Mouse (Mus musculus): ENCODE measurements around the gene Maml2. TPM values are rescaled to one million over a fixed set of nuclear protein-coding genes. Genes with fewer than 3 reads are reported as not detected.

Gene Maml2
- polyA plus RNA-seq, 1 experiment from 2014 or later: 12.9 TPM

- no peak overlapping the region for H3K9ac ChIP-seq
- H3K27ac ChIP-seq (replicated peaks): no peak overlapping the region
- no peak for ATAC-seq (ENCODE audit: low read depth)
- no peak overlapping the region for H3K4me3 ChIP-seq
- no peak overlapping the region for H3K4me2 ChIP-seq
- WGBS: 50% methylated on average over 6 of the region's 6 CpGs
- no peaks in the 10 kb centered on the region for H3K9me3 ChIP-seq
- H3K27me3 ChIP-seq: no peaks in the 10 kb centered on the region
- H3K36me3 ChIP-seq: no peaks in the 10 kb centered on the region
- peaks cover 14% of the 10 kb centered on the region; the same call in 1 of the 2 replicates for H3K4me1 ChIP-seq (replicated peaks)
These were observed 209.4 kb downstream of the Maml2 start for GRCm38 (mm10) chr9:13506956-13507821.

DNA sequence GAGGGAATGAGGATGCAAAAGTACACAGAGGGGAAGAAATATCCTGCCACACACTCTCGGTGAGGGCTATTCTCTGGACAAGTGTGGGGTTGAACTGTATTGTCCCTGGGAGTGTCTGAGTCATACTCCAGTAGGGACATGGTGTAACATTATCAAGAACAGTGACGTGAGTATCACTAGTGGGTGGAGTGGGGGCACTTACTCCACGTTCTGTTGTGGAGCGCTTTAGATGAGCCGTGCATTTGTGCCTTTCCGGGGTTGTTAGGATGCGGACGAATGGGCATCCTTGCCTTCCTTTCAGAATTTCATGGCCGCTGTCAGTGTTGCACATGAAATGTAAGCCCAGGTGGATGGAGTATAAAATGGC is 210.0 kb downstream of the Maml2 start:
- Histone ChIP-seq H3K36me3 (no peaks in the 10 kb centered on the region), H3K4me1 (replicated peaks) (peaks cover 14% of the 10 kb centered on the region; the same call in 1 of the 2 replicates), H3K27me3 (no peaks in the 10 kb centered on the region), H3K9ac (no peak overlapping the region), H3K4me2 (no peak overlapping the region), H3K27ac (replicated peaks) (no peak overlapping the region), H3K9me3 (no peaks in the 10 kb centered on the region), H3K4me3 (no peak overlapping the region)
- ATAC-seq (ENCODE audit: low read depth): no peak
- WGBS: 89% methylated on average over 9 of the region's 9 CpGs

DNA sequence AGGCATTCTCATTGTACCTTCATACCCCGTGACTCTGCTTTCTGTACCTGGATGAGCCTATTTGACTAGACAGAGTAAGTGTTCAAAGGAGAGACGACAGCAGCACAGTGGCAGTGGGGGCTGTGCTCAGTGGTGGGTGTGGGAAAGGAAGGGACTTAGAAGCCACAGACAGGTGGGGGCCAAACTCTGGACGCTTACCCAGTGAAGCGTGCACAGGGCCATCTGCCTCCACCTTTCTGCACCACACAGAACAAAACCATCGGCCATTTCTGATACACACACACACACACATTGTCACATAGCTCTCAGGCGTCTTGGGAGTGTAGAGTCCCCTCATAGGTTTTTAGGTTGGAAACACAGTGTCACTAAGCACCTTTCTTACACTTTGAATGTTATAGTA is 212.0 kb downstream of the Maml2 start:
- H3K9me3 ChIP-seq: no peaks in the 10 kb centered on the region
- H3K36me3 ChIP-seq: no peaks in the 10 kb centered on the region
- no peak overlapping the region for H3K27ac ChIP-seq (replicated peaks)
- H3K4me2 ChIP-seq: no peak overlapping the region
- H3K9ac ChIP-seq: no peak overlapping the region
- H3K4me1 ChIP-seq (replicated peaks): peaks cover 14% of the 10 kb centered on the region; the same call in 1 of the 2 replicates
- H3K27me3 ChIP-seq: no peaks in the 10 kb centered on the region
- ATAC-seq (ENCODE audit: low read depth): no peak
- WGBS: 78% methylated on average over 6 of the region's 6 CpGs
- H3K4me3 ChIP-seq: no peak overlapping the region

DNA sequence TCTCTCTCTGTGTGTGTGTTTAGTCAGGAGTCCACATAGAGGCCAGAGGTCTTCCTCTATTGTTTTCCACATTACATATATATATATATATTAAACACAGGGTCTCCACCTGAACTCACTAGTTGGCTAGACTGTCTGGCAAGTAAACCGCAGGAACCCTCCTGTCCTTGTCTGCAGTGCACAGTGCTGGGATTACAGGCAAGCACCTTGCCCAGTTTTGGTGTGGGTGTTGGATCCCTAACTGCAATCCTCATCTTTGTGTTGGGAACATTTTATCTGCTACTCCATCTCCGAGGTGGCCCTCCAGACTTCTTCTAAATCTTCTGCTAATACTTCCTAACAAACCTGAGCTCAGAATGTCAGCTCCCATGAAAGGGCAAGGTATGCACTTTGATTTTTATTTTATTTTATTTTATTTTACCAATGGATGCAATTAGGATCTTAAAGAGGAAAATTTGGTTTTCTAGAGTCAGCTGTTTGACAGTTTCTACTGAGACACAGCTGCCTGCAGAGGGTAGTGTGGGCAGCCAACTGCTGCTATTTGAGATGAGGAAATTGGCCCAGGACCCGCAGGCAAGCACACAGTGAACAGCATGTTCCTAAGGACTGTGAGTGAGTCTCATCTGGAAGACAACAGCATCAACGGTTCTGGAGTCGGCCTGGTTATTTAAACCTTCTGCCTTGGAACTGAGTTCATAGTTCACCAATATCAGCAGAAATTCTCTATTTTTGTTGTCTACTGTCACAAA is 213.0 kb downstream of the Maml2 start:
- Histone ChIP-seq H3K9ac (no peak overlapping the region), H3K4me2 (no peak overlapping the region)
- 73% methylated on average over 5 of the region's 5 CpGs for WGBS

DNA sequence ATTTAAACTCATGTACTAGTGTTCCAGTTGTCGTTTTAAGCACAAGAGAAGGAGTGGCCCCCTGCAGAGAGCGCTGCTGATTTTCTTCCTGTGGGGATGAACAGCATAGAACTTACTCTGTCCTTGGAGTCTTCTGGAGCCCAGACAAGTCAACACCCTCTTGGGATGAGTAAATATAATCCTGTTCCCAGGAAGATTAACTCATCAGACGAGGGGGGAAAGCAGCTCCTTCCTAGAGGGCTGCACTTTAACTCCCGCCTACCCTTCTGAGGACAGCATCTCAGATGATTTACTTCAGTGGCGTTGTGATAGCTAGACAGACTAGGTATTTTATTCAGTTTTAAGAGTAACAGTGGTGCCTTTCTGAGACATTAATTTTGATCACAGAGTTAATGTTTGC is 215.4 kb downstream of the Maml2 start:
- H3K27me3 ChIP-seq: no peaks in the 10 kb centered on the region
- H3K4me3 ChIP-seq: no peak overlapping the region
- ATAC-seq (ENCODE audit: low read depth): no peak
- H3K9me3 ChIP-seq: no peaks in the 10 kb centered on the region
- H3K4me1 ChIP-seq (replicated peaks): no peaks in the 10 kb centered on the region; the same call in 1 of the 2 replicates
- WGBS: 49% methylated on average over 5 of the region's 5 CpGs
- no peak overlapping the region for H3K27ac ChIP-seq (replicated peaks)
- no peak overlapping the region for H3K9ac ChIP-seq
- H3K36me3 ChIP-seq: no peaks in the 10 kb centered on the region
- no peak overlapping the region for H3K4me2 ChIP-seq

More for the DNA sequence above, 213.0 kb downstream of the Maml2 start:
- Histone ChIP-seq H3K36me3 (no peaks in the 10 kb centered on the region), H3K27me3 (no peaks in the 10 kb centered on the region), H3K27ac (replicated peaks) (no peak overlapping the region), H3K4me3 (no peak overlapping the region), H3K4me1 (replicated peaks) (peaks cover 9% of the 10 kb centered on the region; the same call in 1 of the 2 replicates), H3K9me3 (no peaks in the 10 kb centered on the region)
- ATAC-seq (ENCODE audit: low read depth): no peak

GRCm38 (mm10) chr9:13514435-13514834 is 216.7 kb downstream of the Maml2 start:
- H3K27ac ChIP-seq (replicated peaks): no peak overlapping the region
- H3K4me3 ChIP-seq: no peak overlapping the region
- H3K4me2 ChIP-seq: no peak overlapping the region
- no peaks in the 10 kb centered on the region for H3K27me3 ChIP-seq
- no peak overlapping the region for H3K9ac ChIP-seq
- no peaks in the 10 kb centered on the region; the same call in 1 of the 2 replicates for H3K4me1 ChIP-seq (replicated peaks)
- no peaks in the 10 kb centered on the region for H3K9me3 ChIP-seq
- no peaks in the 10 kb centered on the region for H3K36me3 ChIP-seq
- ATAC-seq (ENCODE audit: low read depth): no peak

- no peak overlapping the region for H3K4me2 ChIP-seq
- H3K27ac ChIP-seq (replicated peaks): no peak overlapping the region
- no peaks in the 10 kb centered on the region for H3K9me3 ChIP-seq
- H3K4me3 ChIP-seq: no peak overlapping the region
- H3K27me3 ChIP-seq: no peaks in the 10 kb centered on the region
- no peaks in the 10 kb centered on the region for H3K36me3 ChIP-seq
- 90% methylated on average over 2 of the region's 2 CpGs for WGBS
- H3K9ac ChIP-seq: no peak overlapping the region
- ATAC-seq (ENCODE audit: low read depth): no peak
- no peaks in the 10 kb centered on the region; the same call in 1 of the 2 replicates for H3K4me1 ChIP-seq (replicated peaks)
These were observed 218.2 kb downstream of the Maml2 start for GRCm38 (mm10) chr9:13515976-13516375.

DNA sequence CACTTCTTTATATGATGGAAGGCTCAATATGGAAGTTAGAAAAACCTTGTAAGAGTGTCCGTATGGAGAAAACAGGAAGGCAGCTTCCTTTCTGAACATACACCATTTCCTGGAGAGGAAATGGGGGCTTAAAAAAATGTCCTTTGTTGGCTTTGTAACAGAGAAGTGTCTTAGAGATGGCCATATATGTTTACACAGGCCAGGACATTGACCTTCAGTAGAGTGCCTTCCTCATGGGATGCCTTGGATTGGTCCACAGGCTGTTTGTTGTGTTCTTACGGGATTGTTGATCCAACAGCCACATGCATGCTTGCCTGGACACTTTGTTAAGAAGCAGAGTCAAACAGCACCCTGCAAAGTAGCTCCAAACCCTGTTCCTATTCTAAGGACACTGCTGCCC is 220.3 kb downstream of the Maml2 start:
- H3K36me3 ChIP-seq: no peaks in the 10 kb centered on the region
- H3K4me3 ChIP-seq: no peak overlapping the region
- no peak overlapping the region for H3K27ac ChIP-seq (replicated peaks)
- H3K27me3 ChIP-seq: no peaks in the 10 kb centered on the region
- no peak overlapping the region for H3K9ac ChIP-seq
- H3K4me1 ChIP-seq (replicated peaks): no peaks in the 10 kb centered on the region; the same call in 1 of the 2 replicates
- no peaks in the 10 kb centered on the region for H3K9me3 ChIP-seq
- no peak for ATAC-seq (ENCODE audit: low read depth)
- 84% methylated on average over 2 of the region's 2 CpGs for WGBS
- H3K4me2 ChIP-seq: no peak overlapping the region

- Histone ChIP-seq H3K27ac (replicated peaks) (no peak overlapping the region), H3K9me3 (no peaks in the 10 kb centered on the region), H3K36me3 (no peaks in the 10 kb centered on the region), H3K4me1 (replicated peaks) (no peaks in the 10 kb centered on the region), H3K4me3 (no peak overlapping the region), H3K27me3 (no peaks in the 10 kb centered on the region), H3K9ac (no peak overlapping the region), H3K4me2 (no peak overlapping the region)
- 0 out of 2 replicates have a peak, but pooled peaks have one; percentile 27 for ATAC-seq (ENCODE audit: low read depth)
- 96% methylated on average over 2 of the region's 2 CpGs for WGBS
These were observed 220.7 kb downstream of the Maml2 start for GRCm38 (mm10) chr9:13518441-13518971.

GRCm38 (mm10) chr9:13522061-13522820 is 224.5 kb downstream of the Maml2 start:
- 74% methylated on average over 9 of the region's 9 CpGs for WGBS
- H3K27me3 ChIP-seq: no peaks in the 10 kb centered on the region
- no peak overlapping the region for H3K27ac ChIP-seq (replicated peaks)
- no peaks in the 10 kb centered on the region for H3K36me3 ChIP-seq
- no peak overlapping the region for H3K4me2 ChIP-seq
- H3K4me1 ChIP-seq (replicated peaks): peaks cover 21% of the 10 kb centered on the region
- H3K9ac ChIP-seq: no peak overlapping the region
- H3K9me3 ChIP-seq: no peaks in the 10 kb centered on the region
- H3K4me3 ChIP-seq: no peak overlapping the region
- no peak for ATAC-seq (ENCODE audit: low read depth)

- no peak for ATAC-seq (ENCODE audit: low read depth)
- H3K4me2 ChIP-seq: no peak overlapping the region
- H3K27me3 ChIP-seq: no peaks in the 10 kb centered on the region
- WGBS: 93% methylated on average over 3 of the region's 3 CpGs
- no peak overlapping the region for H3K4me3 ChIP-seq
- no peaks in the 10 kb centered on the region for H3K9me3 ChIP-seq
- no peaks in the 10 kb centered on the region for H3K36me3 ChIP-seq
- H3K4me1 ChIP-seq (replicated peaks): peaks cover 29% of the 10 kb centered on the region
- no peak overlapping the region for H3K27ac ChIP-seq (replicated peaks)
- H3K9ac ChIP-seq: no peak overlapping the region
These were observed 225.3 kb downstream of the Maml2 start for GRCm38 (mm10) chr9:13523046-13523445.

All from neural tube, embryonic 13.5 days (tissue).